Mouse (Mus musculus): ENCODE measurements around the gene Trim7. TPM values are rescaled to one million over a fixed set of nuclear protein-coding genes. Genes with fewer than 3 reads are reported as not detected.

The Trim7 gene
- polyA plus RNA-seq, 1 experiment, result 8.7 TPM

GRCm38 (mm10) chr11:48866481-48866880, 40.5 kb downstream of the Trim7 start:
- no peak overlapping the region for H3K27ac ChIP-seq (ENCODE audit: insufficient read depth, low read length)
- TF ChIP-seq POLR2A (IDR thresholded peaks at IDR 0.05; ENCODE audit: insufficient read depth, low read length) (no peak), CTCF (IDR thresholded peaks at IDR 0.05; ENCODE audit: low read depth, low read length) (no peak), EP300 (IDR thresholded peaks at IDR 0.05; ENCODE audit: insufficient read depth, low read depth, low read length) (no peak)
- H3K27me3 ChIP-seq (ENCODE audit: control insufficient read depth, insufficient read depth, low read length, poor library complexity, severe bottlenecking), result no peaks in the 10 kb centered on the region
- no peaks in the 10 kb centered on the region for H3K4me1 ChIP-seq (ENCODE audit: control insufficient read depth, insufficient read depth, low read length)
- no peak overlapping the region for H3K9ac ChIP-seq (ENCODE audit: low read depth, poor library complexity, severe bottlenecking)
- H3K4me3 ChIP-seq (ENCODE audit: low read depth, low read length), result no peak overlapping the region
- no peaks in the 10 kb centered on the region for H3K9me3 ChIP-seq (replicated peaks; ENCODE audit: control insufficient read depth, insufficient read depth, low read length, poor library complexity, severe bottlenecking)
- H3K36me3 ChIP-seq (ENCODE audit: control insufficient read depth, insufficient read depth, low read length, poor library complexity, severe bottlenecking), result no peaks in the 10 kb centered on the region

DNA sequence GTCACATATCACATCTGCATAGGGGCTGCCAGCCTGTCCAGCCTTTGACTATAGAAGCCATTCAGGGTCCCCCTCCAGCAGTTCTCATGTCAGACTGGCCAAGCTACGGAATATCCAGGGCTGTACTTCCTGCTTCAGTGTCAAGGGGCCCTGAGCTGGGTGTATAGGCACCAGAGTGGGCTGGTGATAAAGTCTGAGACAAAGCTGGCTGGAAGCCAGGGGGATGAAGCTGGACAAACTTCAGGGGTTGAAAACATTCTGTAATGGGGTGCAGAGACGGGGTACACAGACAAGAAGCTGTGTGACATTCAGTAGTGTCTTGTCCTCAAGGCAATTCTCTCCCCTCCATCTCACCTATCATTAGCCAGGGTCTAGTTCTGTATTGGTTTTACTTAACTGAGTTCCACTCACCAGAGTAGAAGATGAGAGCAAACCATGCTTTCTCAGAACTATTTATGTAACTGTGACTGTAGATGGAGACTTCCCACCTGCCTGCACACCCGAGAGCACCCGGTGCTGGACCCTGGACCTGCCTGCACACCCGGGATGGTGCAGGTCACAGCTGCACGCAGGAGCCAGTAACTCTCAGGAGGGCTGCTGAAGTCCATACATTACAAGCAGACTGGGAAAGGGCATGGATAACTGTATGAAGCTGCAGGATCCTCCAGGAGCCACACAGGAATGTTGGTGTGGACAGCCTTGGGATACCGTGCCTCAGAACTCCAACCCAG, 43.6 kb downstream of the Trim7 start:
- Histone ChIP-seq H3K27ac (ENCODE audit: insufficient read depth, low read length) (no peak overlapping the region), H3K4me3 (ENCODE audit: low read depth, low read length) (no peak overlapping the region), H3K27me3 (ENCODE audit: control insufficient read depth, insufficient read depth, low read length, poor library complexity, severe bottlenecking) (0 out of 2 replicates have a peak, but pooled peaks cover 2% of the 10 kb centered on the region), H3K9ac (ENCODE audit: low read depth, poor library complexity, severe bottlenecking) (no peak overlapping the region), H3K4me1 (ENCODE audit: control insufficient read depth, insufficient read depth, low read length) (no peaks in the 10 kb centered on the region), H3K9me3 (replicated peaks; ENCODE audit: control insufficient read depth, insufficient read depth, low read length, poor library complexity, severe bottlenecking) (no peaks in the 10 kb centered on the region), H3K36me3 (ENCODE audit: control insufficient read depth, insufficient read depth, low read length, poor library complexity, severe bottlenecking) (no peaks in the 10 kb centered on the region)
- TF ChIP-seq POLR2A (IDR thresholded peaks at IDR 0.05; ENCODE audit: insufficient read depth, low read length), result no peak
- no peak for TF ChIP-seq CTCF (IDR thresholded peaks at IDR 0.05; ENCODE audit: low read depth, low read length)
- TF ChIP-seq EP300 (IDR thresholded peaks at IDR 0.05; ENCODE audit: insufficient read depth, low read depth, low read length), result no peak

GRCm38 (mm10) chr11:48870781-48871180, 44.8 kb downstream of the Trim7 start:
- TF ChIP-seq CTCF (IDR thresholded peaks at IDR 0.05; ENCODE audit: low read depth, low read length), result no peak
- no peak for TF ChIP-seq POLR2A (IDR thresholded peaks at IDR 0.05; ENCODE audit: insufficient read depth, low read length)
- no peak for TF ChIP-seq EP300 (IDR thresholded peaks at IDR 0.05; ENCODE audit: insufficient read depth, low read depth, low read length)
- Histone ChIP-seq H3K36me3 (ENCODE audit: control insufficient read depth, insufficient read depth, low read length, poor library complexity, severe bottlenecking) (no peaks in the 10 kb centered on the region), H3K27ac (ENCODE audit: insufficient read depth, low read length) (no peak overlapping the region), H3K4me3 (ENCODE audit: low read depth, low read length) (no peak overlapping the region), H3K4me1 (ENCODE audit: control insufficient read depth, insufficient read depth, low read length) (no peaks in the 10 kb centered on the region), H3K9me3 (replicated peaks; ENCODE audit: control insufficient read depth, insufficient read depth, low read length, poor library complexity, severe bottlenecking) (no peaks in the 10 kb centered on the region), H3K9ac (ENCODE audit: low read depth, poor library complexity, severe bottlenecking) (peak overlapping the region; percentile 16), H3K27me3 (ENCODE audit: control insufficient read depth, insufficient read depth, low read length, poor library complexity, severe bottlenecking) (0 out of 2 replicates have a peak, but pooled peaks cover 2% of the 10 kb centered on the region)

GRCm38 (mm10) chr11:48871201-48871772, 45.3 kb downstream of the Trim7 start, which contains the start of gene Irgm1:
Gene Irgm1, minus strand, starts transcription at chr11:48871683.
- H3K36me3 ChIP-seq (ENCODE audit: control insufficient read depth, insufficient read depth, low read length, poor library complexity, severe bottlenecking), result no peaks in the 10 kb centered on the region
- H3K27me3 ChIP-seq (ENCODE audit: control insufficient read depth, insufficient read depth, low read length, poor library complexity, severe bottlenecking), result 0 out of 2 replicates have a peak, but pooled peaks cover 2% of the 10 kb centered on the region
- peak within 1 kb of the TSS; percentile 16 for H3K9ac ChIP-seq (ENCODE audit: low read depth, poor library complexity, severe bottlenecking)
- no peaks in the 10 kb centered on the region for H3K9me3 ChIP-seq (replicated peaks; ENCODE audit: control insufficient read depth, insufficient read depth, low read length, poor library complexity, severe bottlenecking)
- peak within 1 kb of the TSS; percentile 40; the same call in 1 of the 2 replicates for H3K4me3 ChIP-seq (ENCODE audit: low read depth, low read length)
- no peak within 1 kb of the TSS for H3K27ac ChIP-seq (ENCODE audit: insufficient read depth, low read length)
- H3K4me1 ChIP-seq (ENCODE audit: control insufficient read depth, insufficient read depth, low read length), result no peaks in the 10 kb centered on the region
- TF ChIP-seq EP300 (IDR thresholded peaks at IDR 0.05; ENCODE audit: insufficient read depth, low read depth, low read length), result 0 out of 2 replicates have a peak, but pooled peaks have one; percentile 16
- TF ChIP-seq CTCF (IDR thresholded peaks at IDR 0.05; ENCODE audit: low read depth, low read length), result no peak

- Histone ChIP-seq H3K4me1 (ENCODE audit: control insufficient read depth, insufficient read depth, low read length) (no peaks in the 10 kb centered on the region), H3K36me3 (ENCODE audit: control insufficient read depth, insufficient read depth, low read length, poor library complexity, severe bottlenecking) (no peaks in the 10 kb centered on the region), H3K4me3 (ENCODE audit: low read depth, low read length) (no peak overlapping the region; the same call in 1 of the 2 replicates), H3K27ac (ENCODE audit: insufficient read depth, low read length) (no peak overlapping the region), H3K27me3 (ENCODE audit: control insufficient read depth, insufficient read depth, low read length, poor library complexity, severe bottlenecking) (0 out of 2 replicates have a peak, but pooled peaks cover 2% of the 10 kb centered on the region), H3K9me3 (replicated peaks; ENCODE audit: control insufficient read depth, insufficient read depth, low read length, poor library complexity, severe bottlenecking) (no peaks in the 10 kb centered on the region), H3K9ac (ENCODE audit: low read depth, poor library complexity, severe bottlenecking) (peak overlapping the region; percentile 16; the same call in 1 of the 2 replicates)
- TF ChIP-seq POLR2A (IDR thresholded peaks at IDR 0.05; ENCODE audit: insufficient read depth, low read length), result no peak
- no peak for TF ChIP-seq CTCF (IDR thresholded peaks at IDR 0.05; ENCODE audit: low read depth, low read length)
- no peak for TF ChIP-seq EP300 (IDR thresholded peaks at IDR 0.05; ENCODE audit: insufficient read depth, low read depth, low read length)
Observed at GRCm38 (mm10) chr11:48871817-48872541, 46.0 kb downstream of the Trim7 start.
